Mouse (Mus musculus): ENCODE data around the gene Isx.

GRCm38 (mm10) chr8:74927940-74928339 is 55.0 kb downstream of the Isx start:
- no peak for TF ChIP-seq CTCF (IDR thresholded peaks at IDR 0.05; ENCODE audit: insufficient read depth, low read length)
- TF ChIP-seq POLR2A (IDR thresholded peaks at IDR 0.05; ENCODE audit: borderline replicate concordance, extremely low read depth, low read depth, low read length): no peak
